Mouse (Mus musculus): ENCODE data around the gene Foxp1. TPM values are rescaled to one million over a fixed set of nuclear protein-coding genes. Genes with fewer than 3 reads are reported as not detected.

The Foxp1 gene
- polyA plus RNA-seq, 1 experiment from 2014 or later: 88.1 TPM

DNA sequence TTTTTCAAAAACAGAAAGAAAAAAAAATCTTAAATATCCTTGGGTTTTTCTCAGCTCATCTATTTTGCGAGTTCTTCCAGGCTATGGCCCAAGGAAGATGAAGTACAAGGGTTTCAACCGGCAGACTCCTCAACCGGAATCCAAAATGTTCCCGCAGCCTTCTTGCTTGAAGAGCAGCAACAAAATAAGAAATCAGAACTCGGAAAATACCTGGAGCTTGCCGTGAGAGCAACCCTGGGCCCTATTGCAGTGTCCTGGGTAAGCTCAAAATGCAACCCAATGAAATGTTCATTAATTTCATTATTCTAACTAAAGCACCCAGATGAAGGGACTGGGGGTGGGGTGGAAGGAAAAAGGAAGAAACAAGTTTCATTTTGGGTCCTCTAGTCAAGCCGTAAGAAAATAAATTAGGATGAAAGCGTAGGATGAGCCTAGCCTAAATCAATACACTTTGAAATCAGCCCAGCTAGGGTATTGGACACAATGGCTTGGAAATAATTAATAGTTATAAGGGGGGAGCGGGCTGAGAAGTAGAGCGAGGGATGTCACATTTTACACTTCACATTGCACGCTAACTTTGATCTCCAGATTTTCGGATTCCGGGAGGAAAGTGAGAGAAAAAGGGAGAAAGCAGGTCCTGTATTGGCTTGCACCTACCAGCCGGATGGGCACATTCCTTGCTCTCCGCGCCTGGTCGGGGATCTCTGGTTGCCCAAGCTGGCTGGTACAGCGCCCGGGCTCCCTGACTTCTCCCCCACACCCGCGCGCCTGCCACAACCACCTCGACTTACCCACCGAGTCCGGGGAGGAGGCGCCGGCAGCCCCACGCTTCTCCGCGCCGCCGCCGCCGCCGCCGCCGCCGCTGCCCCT is 2.5 kb downstream of the Foxp1 start:
- Histone ChIP-seq H3K9me3 (ENCODE audit: control insufficient read depth, low read length) (no peaks in the 10 kb centered on the region), H3K9ac (ENCODE audit: low read length) (peak overlapping the region; percentile 98), H3K4me1 (ENCODE audit: control insufficient read depth in 2 of 2, insufficient read depth in 2 of 2, low read length in 2 of 2) (peaks cover 2 to 9% of the 10 kb centered on the region in 2 experiments; a peak in 2 of 4 replicates), H3K36me3 (ENCODE audit: control insufficient read depth, insufficient read depth, low read length) (no peaks in the 10 kb centered on the region), H3K4me2 (ENCODE audit: low read length) (peak overlapping the region; percentile 75), H3K4me3 (ENCODE audit: control insufficient read depth in 1 of 2, insufficient read depth in 1 of 2, low read depth in 1 of 2, low read length in 2 of 2) (peak overlapping the region; percentile 90 to 92), H3K27ac (replicated peaks in 1 of 2; ENCODE audit: control insufficient read depth in 1 of 2, insufficient read depth in 1 of 2, low read depth in 2 of 2, low read length in 2 of 2) (peak overlapping the region; percentile 1 to 100; a peak in 2 of 4 replicates), H3K27me3 (ENCODE audit: control insufficient read depth, insufficient read depth, low read length) (no peaks in the 10 kb centered on the region)
- ATAC-seq (ENCODE audit: insufficient number of reproducible peaks, insufficient read depth, low FRiP score, low read depth): no peak
- 8% methylated on average over 35 of the region's 38 CpGs for WGBS

DNA sequence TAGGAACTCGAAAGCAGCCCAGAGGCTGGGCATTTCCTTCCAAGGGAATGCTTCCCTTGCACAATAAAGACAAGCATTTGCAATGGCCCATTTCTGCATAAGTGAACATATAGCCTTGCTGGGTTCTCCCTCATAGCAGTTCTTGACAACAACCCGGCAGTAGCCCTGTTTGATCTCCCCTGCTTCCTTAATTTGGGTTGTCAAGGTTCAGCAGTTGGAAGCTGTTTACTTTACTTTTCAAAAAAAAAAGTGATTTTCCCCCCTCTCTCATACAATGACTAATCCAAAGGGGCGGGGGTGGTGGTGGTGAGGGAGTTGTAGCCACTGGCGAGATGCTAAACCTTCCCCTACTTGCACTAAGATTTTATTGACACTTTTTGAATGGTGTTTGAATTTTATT is 3.5 kb downstream of the Foxp1 start:
- Histone ChIP-seq H3K9me3 (ENCODE audit: control insufficient read depth, low read length) (no peaks in the 10 kb centered on the region), H3K27me3 (ENCODE audit: control insufficient read depth, insufficient read depth, low read length) (no peaks in the 10 kb centered on the region), H3K4me1 (ENCODE audit: control insufficient read depth in 2 of 2, insufficient read depth in 2 of 2, low read length in 2 of 2) (peaks cover 2 to 8% of the 10 kb centered on the region in 2 experiments; a peak in 2 of 4 replicates), H3K4me3 (ENCODE audit: control insufficient read depth in 1 of 2, insufficient read depth in 1 of 2, low read depth in 1 of 2, low read length in 2 of 2) (no peak overlapping the region; a peak in 1 of 4 replicates), H3K9ac (ENCODE audit: low read length) (no peak overlapping the region), H3K4me2 (ENCODE audit: low read length) (peak overlapping the region; percentile 75), H3K27ac (replicated peaks in 1 of 2; ENCODE audit: control insufficient read depth in 1 of 2, insufficient read depth in 1 of 2, low read depth in 2 of 2, low read length in 2 of 2) (no peak overlapping the region), H3K36me3 (ENCODE audit: control insufficient read depth, insufficient read depth, low read length) (no peaks in the 10 kb centered on the region)
- no peak for ATAC-seq (ENCODE audit: insufficient number of reproducible peaks, insufficient read depth, low FRiP score, low read depth)
- WGBS: 62% methylated on average over 4 of the region's 4 CpGs

DNA sequence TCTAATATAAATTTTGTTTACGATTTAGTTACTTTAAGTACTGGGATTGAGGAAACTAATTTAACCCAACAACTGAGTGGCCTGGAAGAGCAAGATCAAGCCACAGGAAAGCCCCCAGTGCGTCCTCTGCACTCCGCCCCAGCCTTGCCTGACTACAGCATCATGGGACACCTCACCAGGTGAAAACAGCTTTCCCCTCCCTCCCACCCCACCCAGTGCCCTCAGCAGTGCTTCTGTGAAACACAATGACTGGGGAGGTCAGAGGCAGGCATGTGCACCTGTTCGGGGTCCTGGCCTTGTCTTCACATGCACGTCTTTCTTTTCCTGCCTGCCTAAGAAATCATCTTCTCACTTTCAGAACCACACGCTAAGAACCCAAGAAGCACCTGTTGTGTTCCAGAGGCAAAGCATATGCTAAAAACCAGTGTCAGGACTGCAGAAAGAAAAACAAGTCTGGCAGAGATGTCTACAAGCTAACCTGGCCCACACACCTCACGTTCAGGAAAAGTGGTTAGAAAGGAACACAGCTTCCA is 6.8 kb downstream of the Foxp1 start:
- Histone ChIP-seq H3K9me3 (ENCODE audit: control insufficient read depth, low read length) (no peaks in the 10 kb centered on the region), H3K9ac (ENCODE audit: low read length) (no peak overlapping the region), H3K4me3 (ENCODE audit: control insufficient read depth in 1 of 2, insufficient read depth in 1 of 2, low read depth in 1 of 2, low read length in 2 of 2) (no peak overlapping the region), H3K27me3 (ENCODE audit: control insufficient read depth, insufficient read depth, low read length) (no peaks in the 10 kb centered on the region), H3K4me1 (ENCODE audit: control insufficient read depth in 2 of 2, insufficient read depth in 2 of 2, low read length in 2 of 2) (peaks cover 6 to 16% of the 10 kb centered on the region in 2 experiments), H3K4me2 (ENCODE audit: low read length) (no peak overlapping the region), H3K36me3 (ENCODE audit: control insufficient read depth, insufficient read depth, low read length) (0 out of 2 replicates have a peak, but pooled peaks cover 3% of the 10 kb centered on the region), H3K27ac (replicated peaks in 1 of 2; ENCODE audit: control insufficient read depth in 1 of 2, insufficient read depth in 1 of 2, low read depth in 2 of 2, low read length in 2 of 2) (no peak overlapping the region)
- 86% methylated on average over 7 of the region's 7 CpGs for whole genome bisulfite sequencing
- no peak for ATAC-seq (ENCODE audit: insufficient number of reproducible peaks, insufficient read depth, low FRiP score, low read depth)

DNA sequence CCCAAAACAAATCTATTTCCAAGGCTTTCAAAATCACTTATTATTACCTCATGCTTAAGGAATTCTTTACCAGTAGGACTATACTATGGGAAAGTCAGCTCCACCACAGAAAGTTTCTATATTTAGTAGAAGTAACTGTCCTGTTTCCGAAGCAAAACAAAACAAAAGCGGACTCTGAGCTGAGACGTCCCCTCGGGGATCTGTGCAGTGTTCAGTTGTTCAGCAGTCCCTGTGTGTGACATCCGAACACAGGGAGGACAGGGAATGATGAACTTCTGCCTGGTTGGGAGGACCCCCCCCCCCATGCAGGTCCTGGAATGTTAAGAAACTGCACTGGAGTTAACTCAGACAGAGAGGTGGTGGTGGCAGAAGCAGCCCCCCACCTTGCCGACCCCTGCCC is 10.7 kb downstream of the Foxp1 start:
- H3K9ac ChIP-seq (ENCODE audit: low read length): peak overlapping the region; percentile 41
- no peaks in the 10 kb centered on the region for H3K9me3 ChIP-seq (ENCODE audit: control insufficient read depth, low read length)
- H3K36me3 ChIP-seq (ENCODE audit: control insufficient read depth, insufficient read depth, low read length): 0 out of 2 replicates have a peak, but pooled peaks cover 3% of the 10 kb centered on the region
- no peaks in the 10 kb centered on the region for H3K27me3 ChIP-seq (ENCODE audit: control insufficient read depth, insufficient read depth, low read length)
- H3K27ac ChIP-seq (replicated peaks in 1 of 2; ENCODE audit: control insufficient read depth in 1 of 2, insufficient read depth in 1 of 2, low read depth in 2 of 2, low read length in 2 of 2): peak overlapping the region in 1 of 2 experiments; percentile 44; a peak in 2 of 4 replicates
- no peak for ATAC-seq (ENCODE audit: insufficient number of reproducible peaks, insufficient read depth, low FRiP score, low read depth)
- WGBS: 11% methylated on average over 6 of the region's 6 CpGs
- peaks cover 12 to 25% of the 10 kb centered on the region in 2 experiments for H3K4me1 ChIP-seq (ENCODE audit: control insufficient read depth in 2 of 2, insufficient read depth in 2 of 2, low read length in 2 of 2)
- 0 out of 4 replicates have a peak overlapping the region, but pooled peaks of 1 of the 2 experiments have one; percentile 11 for H3K4me3 ChIP-seq (ENCODE audit: control insufficient read depth in 1 of 2, insufficient read depth in 1 of 2, low read depth in 1 of 2, low read length in 2 of 2)
- H3K4me2 ChIP-seq (ENCODE audit: low read length): peak overlapping the region; percentile 53

DNA sequence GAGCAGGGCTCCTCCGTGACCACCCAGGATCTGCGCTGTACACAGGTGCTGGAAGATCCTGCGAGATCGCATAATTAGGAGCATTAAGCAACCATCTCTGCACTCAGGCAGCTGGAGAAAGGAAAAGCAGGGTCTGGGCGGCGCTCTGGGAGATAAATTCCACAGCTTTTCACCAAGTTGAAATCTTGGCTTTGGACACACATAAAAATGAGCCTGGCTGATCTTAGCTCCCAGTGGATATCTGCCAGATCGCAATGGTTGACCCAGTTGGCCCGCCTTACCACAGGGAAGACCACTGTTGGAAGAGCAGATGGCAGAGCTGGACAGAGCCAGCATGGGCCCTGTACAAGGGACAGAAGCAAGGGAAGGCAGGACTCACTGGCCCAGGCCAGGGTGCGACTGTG is 13.3 kb downstream of the Foxp1 start:
- Histone ChIP-seq H3K27ac (replicated peaks in 1 of 2; ENCODE audit: control insufficient read depth in 1 of 2, insufficient read depth in 1 of 2, low read depth in 2 of 2, low read length in 2 of 2) (no peak overlapping the region), H3K4me1 (ENCODE audit: control insufficient read depth in 2 of 2, insufficient read depth in 2 of 2, low read length in 2 of 2) (peaks cover 12 to 25% of the 10 kb centered on the region in 2 experiments), H3K27me3 (ENCODE audit: control insufficient read depth, insufficient read depth, low read length) (no peaks in the 10 kb centered on the region), H3K4me2 (ENCODE audit: low read length) (no peak overlapping the region), H3K9ac (ENCODE audit: low read length) (no peak overlapping the region), H3K9me3 (ENCODE audit: control insufficient read depth, low read length) (no peaks in the 10 kb centered on the region), H3K36me3 (ENCODE audit: control insufficient read depth, insufficient read depth, low read length) (peaks cover 17% of the 10 kb centered on the region), H3K4me3 (ENCODE audit: control insufficient read depth in 1 of 2, insufficient read depth in 1 of 2, low read depth in 1 of 2, low read length in 2 of 2) (no peak overlapping the region)
- no peak for ATAC-seq (ENCODE audit: insufficient number of reproducible peaks, insufficient read depth, low FRiP score, low read depth)
- 78% methylated on average over 9 of the region's 9 CpGs for WGBS

DNA sequence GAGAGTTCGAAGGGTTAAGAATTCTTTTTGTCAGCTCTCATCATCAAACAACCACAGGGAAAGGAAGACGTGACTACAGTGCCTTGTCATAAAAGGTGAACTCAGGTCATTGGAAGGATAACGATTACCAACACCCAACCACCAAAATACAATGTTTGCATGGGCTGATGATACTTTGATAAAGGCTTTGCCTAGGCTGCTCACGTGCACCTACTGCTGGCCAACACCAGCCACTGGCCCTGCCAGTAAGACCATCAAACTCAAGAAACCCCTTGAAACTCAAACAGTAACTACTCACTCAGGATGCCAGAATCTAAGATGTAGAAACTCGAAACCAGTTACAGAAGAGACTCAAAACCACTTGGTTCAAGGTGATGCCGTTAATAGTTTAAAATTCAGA is 15.7 kb downstream of the Foxp1 start:
- no peak overlapping the region for H3K27ac ChIP-seq (replicated peaks in 1 of 2; ENCODE audit: control insufficient read depth in 1 of 2, insufficient read depth in 1 of 2, low read depth in 2 of 2, low read length in 2 of 2)
- no peak for ATAC-seq (ENCODE audit: insufficient number of reproducible peaks, insufficient read depth, low FRiP score, low read depth)
- H3K4me1 ChIP-seq (ENCODE audit: control insufficient read depth in 2 of 2, insufficient read depth in 2 of 2, low read length in 2 of 2): peaks cover 7 to 19% of the 10 kb centered on the region in 2 experiments; a peak in 3 of 4 replicates
- no peak overlapping the region for H3K4me2 ChIP-seq (ENCODE audit: low read length)
- H3K36me3 ChIP-seq (ENCODE audit: control insufficient read depth, insufficient read depth, low read length): peaks cover 14% of the 10 kb centered on the region
- no peaks in the 10 kb centered on the region for H3K9me3 ChIP-seq (ENCODE audit: control insufficient read depth, low read length)
- no peak overlapping the region for H3K4me3 ChIP-seq (ENCODE audit: control insufficient read depth in 1 of 2, insufficient read depth in 1 of 2, low read depth in 1 of 2, low read length in 2 of 2)
- H3K27me3 ChIP-seq (ENCODE audit: control insufficient read depth, insufficient read depth, low read length): no peaks in the 10 kb centered on the region
- WGBS: 83% methylated on average over 6 of the region's 6 CpGs
- no peak overlapping the region for H3K9ac ChIP-seq (ENCODE audit: low read length)

DNA sequence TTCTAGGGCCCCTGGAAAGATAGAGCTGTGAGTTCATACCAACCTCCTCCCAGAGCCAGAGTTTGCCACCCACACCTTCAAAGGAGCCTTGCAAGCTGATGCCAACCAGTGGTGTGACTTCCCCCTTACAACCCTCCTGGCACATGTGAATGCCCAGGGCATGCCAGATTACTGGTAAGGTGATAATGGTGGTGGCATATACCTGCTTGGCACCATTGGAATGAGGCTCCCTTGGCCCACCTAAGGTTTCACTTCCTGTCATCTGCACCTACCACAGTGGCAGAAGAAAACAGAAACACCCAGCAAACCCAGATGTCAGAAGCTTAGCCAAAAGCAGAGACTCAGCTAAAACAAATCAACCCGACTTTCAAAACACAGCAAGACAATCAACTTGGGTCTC is 18.8 kb downstream of the Foxp1 start:
- 86% methylated on average over 1 of the region's 1 CpGs for WGBS
- no peak overlapping the region for H3K9ac ChIP-seq (ENCODE audit: low read length)
- H3K4me3 ChIP-seq (ENCODE audit: control insufficient read depth in 1 of 2, insufficient read depth in 1 of 2, low read depth in 1 of 2, low read length in 2 of 2): no peak overlapping the region
- 0 out of 4 replicates have a peak, but pooled peaks cover 2% of the 10 kb centered on the region in 2 experiments for H3K4me1 ChIP-seq (ENCODE audit: control insufficient read depth in 2 of 2, insufficient read depth in 2 of 2, low read length in 2 of 2)
- ATAC-seq (ENCODE audit: insufficient number of reproducible peaks, insufficient read depth, low FRiP score, low read depth): no peak
- H3K4me2 ChIP-seq (ENCODE audit: low read length): no peak overlapping the region
- no peak overlapping the region for H3K27ac ChIP-seq (replicated peaks in 1 of 2; ENCODE audit: control insufficient read depth in 1 of 2, insufficient read depth in 1 of 2, low read depth in 2 of 2, low read length in 2 of 2)
- H3K27me3 ChIP-seq (ENCODE audit: control insufficient read depth, insufficient read depth, low read length): no peaks in the 10 kb centered on the region
- H3K36me3 ChIP-seq (ENCODE audit: control insufficient read depth, insufficient read depth, low read length): peaks cover 14% of the 10 kb centered on the region
- no peaks in the 10 kb centered on the region for H3K9me3 ChIP-seq (ENCODE audit: control insufficient read depth, low read length)

Measured in heart, embryonic 14.5 days (tissue).